Mouse (Mus musculus): ENCODE measurements around the gene Panx3.
A peak's percentile ranks its signal among the peaks of the same experiment; 100 is the strongest.

Gene Panx3

GRCm38 (mm10) chr9:37669115-37669514 is at the start of gene Panx3:
Gene Panx3 (minus strand): TSS chr9:37669235.
- no peak for DNase-seq

- DNase-seq: no peak
These were observed 47.1 kb upstream of the Panx3 start, which contains the start of gene Olfr160 for GRCm38 (mm10) chr9:37716150-37716549. Gene Olfr160 (minus strand): TSS chr9:37716250.

GRCm38 (mm10) chr9:37689970-37690686 is 21.1 kb upstream of the Panx3 start:
- DNase-seq: peak in 1 of 2 experiments; percentile 9

- no peak for DNase-seq
These were observed 18.9 kb upstream of the Panx3 start for GRCm38 (mm10) chr9:37687941-37688303.

- DNase-seq: no peak
These were observed 18.4 kb upstream of the Panx3 start for GRCm38 (mm10) chr9:37687288-37687940.

GRCm38 (mm10) chr9:37681123-37681522 is 12.1 kb upstream of the Panx3 start:
- DNase-seq: no peak

- no peak for DNase-seq
These were observed 6.3 kb upstream of the Panx3 start for GRCm38 (mm10) chr9:37675287-37675686.

GRCm38 (mm10) chr9:37670261-37670660 is 1.2 kb upstream of the Panx3 start:
- no peak for DNase-seq

- no peak for DNase-seq
These were observed 643 bp upstream of the Panx3 start for GRCm38 (mm10) chr9:37669678-37670077.

GRCm38 (mm10) chr9:37666045-37666444 is 3.0 kb downstream of the Panx3 start:
- DNase-seq: no peak

GRCm38 (mm10) chr9:37664604-37665003 is 4.4 kb downstream of the Panx3 start:
- DNase-seq: no peak

- DNase-seq: no peak
These were observed 5.8 kb downstream of the Panx3 start for GRCm38 (mm10) chr9:37663210-37663609.

GRCm38 (mm10) chr9:37659413-37659812 is 9.6 kb downstream of the Panx3 start:
- DNase-seq: no peak

GRCm38 (mm10) chr9:37656931-37657481 is 12.0 kb downstream of the Panx3 start, which contains the start of gene Tbrg1:
Gene Tbrg1 (minus strand): TSS chr9:37657312.
- peak; percentile 82 to 84 for DNase-seq

GRCm38 (mm10) chr9:37656439-37656881 is 12.6 kb downstream of the Panx3 start:
- DNase-seq: peak in 1 of 2 experiments; percentile 6

- no peak for DNase-seq
These were observed 13.1 kb downstream of the Panx3 start for GRCm38 (mm10) chr9:37655961-37656360.

- no peak for DNase-seq
These were observed 15.2 kb downstream of the Panx3 start for GRCm38 (mm10) chr9:37653836-37654235.

- no peak for DNase-seq
These were observed 18.4 kb downstream of the Panx3 start for GRCm38 (mm10) chr9:37650639-37651038.

- no peak for DNase-seq
These were observed 22.8 kb downstream of the Panx3 start for GRCm38 (mm10) chr9:37646246-37646645.

- no peak for DNase-seq
These were observed 30.3 kb downstream of the Panx3 start for GRCm38 (mm10) chr9:37638721-37639120.

- DNase-seq: no peak
These were observed 32.1 kb downstream of the Panx3 start for GRCm38 (mm10) chr9:37636800-37637542.

- peak; percentile 71 to 80 for DNase-seq
These were observed 32.7 kb downstream of the Panx3 start for GRCm38 (mm10) chr9:37636335-37636734.

- no peak for DNase-seq
These were observed 34.8 kb downstream of the Panx3 start for GRCm38 (mm10) chr9:37634269-37634668.
